11 mouse cellular contexts compared by ENCODE assay signal in genomic region chr13:95470970-95471369, GRCm38 (mm10). TPM values are rescaled to one million over a fixed set of nuclear protein-coding genes. Genes with fewer than 3 reads are reported as not detected.
A peak's percentile ranks its signal among the peaks of the same experiment; 100 is the strongest.
DNase-seq lines count a peak whose midpoint lies in the region; ATAC-seq and TF ChIP-seq lines count a peak whose summit lies in the region.
"Had no signal": no experiment of that assay in that cellular context is flagged by ENCODE, and none has a peak within 500 bp of the region (broad histone marks: within the 10 kb centered on the region; RNA-seq: fewer than 3 reads in every experiment).

No protein-coding gene starts in this region.

- no peak overlapping the region for H3K4me3 ChIP-seq in forebrain, embryonic 14.5 days (ENCODE audit: low read depth, low read length)
- no peak overlapping the region for H3K4me3 ChIP-seq in forebrain, embryonic 10.5 days
- H3K4me3 ChIP-seq in lung, embryonic 14.5 days (ENCODE audit: low read depth, low read length): no peak overlapping the region
- H3K4me3 ChIP-seq in G1E (ENCODE audit: low read depth, low read length): no peak overlapping the region
- no peak overlapping the region for H3K4me3 ChIP-seq in cerebellum, adult 2 months (replicated peaks; ENCODE audit: insufficient read depth, low read depth, low read length)
- H3K4me3 ChIP-seq: heart, embryonic 13.5 days had no signal

- H3K27ac ChIP-seq in forebrain, embryonic 14.5 days (ENCODE audit: low read depth, low read length): no peak overlapping the region
- no peak overlapping the region for H3K27ac ChIP-seq in forebrain, embryonic 10.5 days
- H3K27ac ChIP-seq in lung, embryonic 14.5 days (ENCODE audit: low read depth): no peak overlapping the region
- no peak overlapping the region for H3K27ac ChIP-seq in cerebellum, adult 2 months (ENCODE audit: insufficient read depth, low read length)
- H3K27ac ChIP-seq: heart, embryonic 13.5 days had no signal

- peak; percentile 68 for TF ChIP-seq CTCF in lung, embryonic 14.5 days (IDR thresholded peaks at IDR 0.05; ENCODE audit: low read depth)
- peak; percentile 48; the same call in 1 of the 2 replicates for TF ChIP-seq CTCF in G1E (IDR thresholded peaks at IDR 0.05; ENCODE audit: low read depth, low read length)
- no peak for TF ChIP-seq CTCF in cerebellum, adult 2 months (IDR thresholded peaks at IDR 0.05; ENCODE audit: borderline replicate concordance, insufficient read depth, low read depth, low read length)

- intact Hi-C loops in heart, postnatal 14 days (cut with DNase I): no loop called here

- no peak overlapping the region for H3K9ac ChIP-seq in forebrain, embryonic 14.5 days (ENCODE audit: low read length)
- H3K9ac ChIP-seq in lung, embryonic 14.5 days: no peak overlapping the region
- H3K9ac ChIP-seq: heart, embryonic 13.5 days had no signal

- no peaks in the 10 kb centered on the region for H3K27me3 ChIP-seq in forebrain, embryonic 14.5 days (replicated peaks; ENCODE audit: control insufficient read depth, insufficient read depth, low read length)
- no peaks in the 10 kb centered on the region for H3K27me3 ChIP-seq in forebrain, embryonic 10.5 days (ENCODE audit: poor library complexity, severe bottlenecking)
- no peaks in the 10 kb centered on the region for H3K27me3 ChIP-seq in lung, embryonic 14.5 days (ENCODE audit: insufficient read depth, low read length)
- peaks cover 6% of the 10 kb centered on the region; the same call in 1 of the 2 replicates for H3K27me3 ChIP-seq in G1E (ENCODE audit: insufficient read depth, low read length)
- no peaks in the 10 kb centered on the region for H3K27me3 ChIP-seq in cerebellum, adult 2 months (ENCODE audit: control insufficient read depth, insufficient read depth, low read length)
- H3K27me3 ChIP-seq: heart, embryonic 13.5 days had no signal

- DNase-seq in forebrain, embryonic 14.5 days (ENCODE audit: low spot score): peak; percentile 28
- DNase-seq in forebrain, embryonic 10.5 days (ENCODE audit: extremely low spot score, low spot score): no peak
- peak; percentile 43 for DNase-seq in lung, embryonic 14.5 days
- DNase-seq in lung, adult 18-20 months: no peak
- DNase-seq in G1E (ENCODE audit: low spot score): no peak
- DNase-seq in cerebellum, adult 2 months: no peak
- no peak for DNase-seq in heart, postnatal 14 days

- no peak overlapping the region for H3K4me2 ChIP-seq in forebrain, embryonic 14.5 days (ENCODE audit: low read length)
- no peak overlapping the region for H3K4me2 ChIP-seq in lung, embryonic 14.5 days
- H3K4me2 ChIP-seq: heart, embryonic 13.5 days had no signal

- TF ChIP-seq POLR2A in cerebellum, adult 2 months (IDR thresholded peaks at IDR 0.05; ENCODE audit: borderline replicate concordance, insufficient read depth, low read length): no peak

- WGBS in forebrain, embryonic 14.5 days: 71% methylated on average over 2 of the region's 2 CpGs
- 71% methylated on average over 2 of the region's 2 CpGs for WGBS in forebrain, embryonic 10.5 days
- 60% methylated on average over 2 of the region's 2 CpGs for WGBS in lung, embryonic 14.5 days
- WGBS in cerebellum, adult 2 months: 33% methylated on average over 2 of the region's 2 CpGs

- ATAC-seq in forebrain, embryonic 14.5 days: no peak
- ATAC-seq in lung, embryonic 14.5 days (ENCODE audit: insufficient read depth): no peak
- no peak for ATAC-seq in G1E (ENCODE audit: extremely low read depth, insufficient number of reproducible peaks, low FRiP score, poor library complexity, severe bottlenecking)
- ATAC-seq in megakaryocyte progenitor cell, adult 5-6 weeks (replicated peaks; ENCODE audit: poor library complexity): peak; percentile 58

- H3K9me3 ChIP-seq in forebrain, embryonic 14.5 days (replicated peaks; ENCODE audit: control insufficient read depth, low read length): no peaks in the 10 kb centered on the region
- H3K9me3 ChIP-seq in forebrain, embryonic 10.5 days: 0 out of 2 replicates have a peak, but pooled peaks cover 3% of the 10 kb centered on the region
- no peaks in the 10 kb centered on the region for H3K9me3 ChIP-seq in lung, embryonic 14.5 days (ENCODE audit: low read depth, low read length)
- H3K9me3 ChIP-seq in G1E (replicated peaks): no peaks in the 10 kb centered on the region
- H3K9me3 ChIP-seq: heart, embryonic 13.5 days had no signal

- H3K4me1 ChIP-seq in forebrain, embryonic 14.5 days (ENCODE audit: control insufficient read depth, insufficient read depth, low read length): no peaks in the 10 kb centered on the region
- H3K4me1 ChIP-seq in forebrain, embryonic 10.5 days: no peaks in the 10 kb centered on the region
- H3K4me1 ChIP-seq in lung, embryonic 14.5 days (ENCODE audit: insufficient read depth): peaks cover 4% of the 10 kb centered on the region; the same call in 1 of the 2 replicates
- H3K4me1 ChIP-seq in G1E (ENCODE audit: insufficient read depth, low read depth, low read length): peaks cover 54% of the 10 kb centered on the region
- H3K4me1 ChIP-seq in cerebellum, adult 2 months (ENCODE audit: control insufficient read depth, insufficient read depth, low read length): no peaks in the 10 kb centered on the region

- H3K36me3 ChIP-seq in forebrain, embryonic 14.5 days (ENCODE audit: control insufficient read depth, insufficient read depth, low read length): no peaks in the 10 kb centered on the region
- H3K36me3 ChIP-seq in forebrain, embryonic 10.5 days (replicated peaks): no peaks in the 10 kb centered on the region
- H3K36me3 ChIP-seq in lung, embryonic 14.5 days (ENCODE audit: insufficient read depth): no peaks in the 10 kb centered on the region
- H3K36me3 ChIP-seq in G1E (replicated peaks): no peaks in the 10 kb centered on the region
- H3K36me3 ChIP-seq: heart, embryonic 13.5 days had no signal

RNA-seq across cellular contexts. Expression of gene S100z, which starts 7.6 kb away (rescaled TPM):
- polyA plus RNA-seq in forebrain, embryonic 14.5 days (2014; fragmentation: Nextera tagmentation; extraction: Ambion mirVana): not detected in 2 replicates
- not detected in 2 replicates for polyA plus RNA-seq in forebrain, embryonic 10.5 days (2016; fragmentation: Nextera tagmentation; extraction: Ambion mirVana)
- 0.74 TPM in 1 of 2 replicates, not detected in the other for polyA plus RNA-seq in lung, embryonic 14.5 days (2014; fragmentation: Nextera tagmentation; extraction: Ambion mirVana)
- total RNA-seq in G1E (2014; fragmentation: Nextera tagmentation) (not detected in 2 replicates), G1E (2017) (not detected in 2 replicates)
- polyA plus RNA-seq in G1E (2012): not detected in 2 replicates
- not detected in 2 replicates for total RNA-seq in megakaryocyte progenitor cell, adult 5-6 weeks (2015)
- total RNA-seq in megakaryocyte progenitor cell, adult 5-6 weeks (2017): not detected in 2 replicates
- not detected in 2 replicates for polyA plus RNA-seq in cerebellum, adult 2 months (2012; rRNA removed)
- total RNA-seq in heart, postnatal 14 days (2021): not detected
- polyA plus RNA-seq: heart, embryonic 13.5 days; limb, embryonic 11.5 days; neural tube, embryonic 14.5 days had no signal

RNA-seq across cellular contexts. Expression of gene Crhbp, which starts 26.2 kb away (rescaled TPM):
- polyA plus RNA-seq in forebrain, embryonic 14.5 days (2014; fragmentation: Nextera tagmentation; extraction: Ambion mirVana): 0.75 and 1.1 TPM in 2 replicates
- polyA plus RNA-seq in forebrain, embryonic 10.5 days (2016; fragmentation: Nextera tagmentation; extraction: Ambion mirVana): 1.2 and 1.4 TPM in 2 replicates
- polyA plus RNA-seq in lung, embryonic 14.5 days (2014; fragmentation: Nextera tagmentation; extraction: Ambion mirVana): 0.11 TPM in 1 of 2 replicates, not detected in the other
- total RNA-seq in G1E (2014; fragmentation: Nextera tagmentation) (0.45 and 0.58 TPM in 2 replicates), G1E (2017) (not detected in 2 replicates)
- not detected in 2 replicates for polyA plus RNA-seq in G1E (2012)
- total RNA-seq in megakaryocyte progenitor cell, adult 5-6 weeks (2015): not detected in 2 replicates
- not detected in 2 replicates for total RNA-seq in megakaryocyte progenitor cell, adult 5-6 weeks (2017)
- 4.1 and 5.3 TPM in 2 replicates for polyA plus RNA-seq in cerebellum, adult 2 months (2012; rRNA removed)
- not detected for total RNA-seq in heart, postnatal 14 days (2021)

RNA-seq across cellular contexts. Expression of gene F2rl1, which starts 54.1 kb away (rescaled TPM):
- polyA plus RNA-seq in forebrain, embryonic 14.5 days (2014; fragmentation: Nextera tagmentation; extraction: Ambion mirVana): 0.17 and 0.30 TPM in 2 replicates
- polyA plus RNA-seq in forebrain, embryonic 10.5 days (2016; fragmentation: Nextera tagmentation; extraction: Ambion mirVana): 0.16 TPM in 1 of 2 replicates, not detected in the other
- 4.1 and 4.5 TPM in 2 replicates for polyA plus RNA-seq in lung, embryonic 14.5 days (2014; fragmentation: Nextera tagmentation; extraction: Ambion mirVana)
- not detected in 2 replicates for total RNA-seq in G1E (2014; fragmentation: Nextera tagmentation)
- total RNA-seq in G1E (2017): 0.05 and 0.06 TPM in 2 replicates
- not detected in 2 replicates for polyA plus RNA-seq in G1E (2012)
- total RNA-seq in megakaryocyte progenitor cell, adult 5-6 weeks (2015): 0.15 and 0.27 TPM in 2 replicates
- total RNA-seq in megakaryocyte progenitor cell, adult 5-6 weeks (2017): 0.04 and 0.61 TPM in 2 replicates
- 0.13 and 0.29 TPM in 2 replicates for polyA plus RNA-seq in cerebellum, adult 2 months (2012; rRNA removed)
- under 1 TPM; 0.55 to 0.78 TPM for total RNA-seq in heart, postnatal 14 days (2021)
- polyA plus RNA-seq: neural tube, embryonic 14.5 days had no signal

Comparison
In these comparisons a context has a peak if more than half of its experiments do, and no peak if none do; other contexts are left out.
1. DNase-seq: peak in forebrain, embryonic 14.5 days (single experiment) and lung, embryonic 14.5 days (single experiment); none in forebrain, embryonic 10.5 days (single experiment), lung, adult 18-20 months (0 of 2), G1E (single experiment), cerebellum, adult 2 months (0 of 2) and heart, postnatal 14 days (0 of 2).